Mouse (Mus musculus) T-cell, adult 2 months (primary cell): ENCODE results near the gene Rdh16f1.
"Not testable (repeated sequence)": the region's sequence is repeated elsewhere in the genome, so short reads cannot be mapped to it uniquely, and the experiment has no call there.

Source experiments
- DNase-seq: peaks from one replicate; pipeline ENCODE4 v3.0.0; 2022; ENCODE audit warnings: low spot score

Gene Rdh16f1

DNA sequence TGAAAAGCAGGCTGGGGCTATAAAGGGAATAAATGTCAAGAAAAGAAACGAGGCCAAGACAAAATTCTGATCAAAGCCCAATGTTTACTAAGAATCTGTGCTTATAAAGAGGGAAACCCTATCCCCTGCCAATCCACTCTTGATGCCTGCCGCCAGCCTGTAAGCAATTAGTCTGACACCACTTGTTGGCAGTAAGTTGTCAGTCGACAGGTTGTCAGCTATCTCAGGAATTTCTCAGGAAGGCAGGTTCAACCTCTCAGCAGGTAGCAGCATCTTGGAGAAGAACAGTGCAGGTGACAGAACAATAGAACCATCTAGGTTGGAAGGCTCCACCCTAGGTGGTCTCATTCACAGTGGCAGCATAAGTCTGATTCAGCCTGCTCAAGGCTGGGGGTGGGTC is 69.5 kb downstream of the Rdh16f1 start:
- DNase-seq, result no peak

GRCm38 (mm10) chr10:127834186-127834585 is 74.6 kb downstream of the Rdh16f1 start:
- not testable (repeated sequence) for DNase-seq

GRCm38 (mm10) chr10:127835292-127835691 is 75.7 kb downstream of the Rdh16f1 start:
- no peak for DNase-seq

GRCm38 (mm10) chr10:127837793-127838192 is 78.2 kb downstream of the Rdh16f1 start:
- DNase-seq, result not testable (repeated sequence)

- no peak for DNase-seq
These were observed 79.0 kb downstream of the Rdh16f1 start for GRCm38 (mm10) chr10:127838539-127838938.

- DNase-seq, result no peak
These were observed 81.2 kb downstream of the Rdh16f1 start for GRCm38 (mm10) chr10:127840776-127841175.
